12 mouse cellular contexts compared by ENCODE assay signal in genomic region chr1:119510857-119511256, GRCm38 (mm10). TPM values are rescaled to one million over a fixed set of nuclear protein-coding genes. Genes with fewer than 3 reads are reported as not detected.
DNase-seq lines count a peak whose midpoint lies in the region; ATAC-seq and TF ChIP-seq lines count a peak whose summit lies in the region.
"Had no signal": no experiment of that assay in that cellular context is flagged by ENCODE, and none has a peak within 500 bp of the region (broad histone marks: within the 10 kb centered on the region; RNA-seq: fewer than 3 reads in every experiment).

No protein-coding gene starts in this region.

- intact Hi-C loops in gastrocnemius, postnatal 36 days (cut with DNase I): no loop called here

- no peaks in the 10 kb centered on the region for H3K9me3 ChIP-seq in kidney, embryonic 15.5 days (replicated peaks)
- H3K9me3 ChIP-seq in stomach, embryonic 14.5 days (ENCODE audit: control insufficient read depth, low read depth, low read length): no peaks in the 10 kb centered on the region
- H3K9me3 ChIP-seq in stomach, postnatal 0 days (ENCODE audit: control insufficient read depth, low read length): no peaks in the 10 kb centered on the region
- no peaks in the 10 kb centered on the region for H3K9me3 ChIP-seq in kidney, postnatal 0 days (replicated peaks; ENCODE audit: low read length)
- no peaks in the 10 kb centered on the region for H3K9me3 ChIP-seq in forebrain, embryonic 15.5 days

- peak overlapping the region; percentile 78 for H3K27ac ChIP-seq in kidney, embryonic 15.5 days
- 0 out of 2 replicates have a peak overlapping the region, but pooled peaks have one; percentile 3 for H3K27ac ChIP-seq in stomach, embryonic 14.5 days (ENCODE audit: low read length)
- H3K27ac ChIP-seq in stomach, postnatal 0 days (replicated peaks): no peak overlapping the region
- peak overlapping the region; percentile 39; the same call in 1 of the 2 replicates for H3K27ac ChIP-seq in kidney, postnatal 0 days
- no peak overlapping the region for H3K27ac ChIP-seq in forebrain, embryonic 15.5 days (replicated peaks)

- no peak for TF ChIP-seq CTCF in stomach, postnatal 0 days (IDR thresholded peaks at IDR 0.05; ENCODE audit: low read depth)
- TF ChIP-seq CTCF in kidney, postnatal 0 days (IDR thresholded peaks at IDR 0.05; ENCODE audit: low read depth): no peak

- H3K4me2 ChIP-seq in kidney, embryonic 15.5 days: no peak overlapping the region
- H3K4me2 ChIP-seq in stomach, embryonic 14.5 days (replicated peaks; ENCODE audit: low read depth, low read length): no peak overlapping the region
- H3K4me2 ChIP-seq in stomach, postnatal 0 days (replicated peaks; ENCODE audit: low read depth): no peak overlapping the region
- no peak overlapping the region for H3K4me2 ChIP-seq in kidney, postnatal 0 days (ENCODE audit: low read length)
- H3K4me2 ChIP-seq in forebrain, embryonic 15.5 days (replicated peaks): no peak overlapping the region

- peak; percentile 31; the same call in 1 of the 2 replicates for ATAC-seq in kidney, embryonic 15.5 days (replicated peaks; ENCODE audit: low FRiP score)
- no peak for ATAC-seq in stomach, embryonic 14.5 days (ENCODE audit: insufficient number of reproducible peaks, insufficient read depth, low FRiP score, low read depth)
- no peak for ATAC-seq in stomach, postnatal 0 days (ENCODE audit: low FRiP score, low TSS enrichment)
- ATAC-seq in kidney, postnatal 0 days (replicated peaks; ENCODE audit: low FRiP score, low read depth): 0 out of 2 replicates have a peak, but pooled peaks have one; percentile 19
- ATAC-seq in forebrain, embryonic 15.5 days (replicated peaks): no peak
- ATAC-seq: activated CD4-positive, CD25-positive, alpha-beta regulatory T cell, adult 4 months; midbrain, embryonic 16.5 days had no signal

- no peaks in the 10 kb centered on the region for H3K36me3 ChIP-seq in kidney, embryonic 15.5 days
- no peaks in the 10 kb centered on the region for H3K36me3 ChIP-seq in stomach, embryonic 14.5 days (ENCODE audit: control insufficient read depth, insufficient read depth, low read length)
- H3K36me3 ChIP-seq in stomach, postnatal 0 days (ENCODE audit: control insufficient read depth, insufficient read depth, low read length): no peaks in the 10 kb centered on the region
- no peaks in the 10 kb centered on the region for H3K36me3 ChIP-seq in kidney, postnatal 0 days (ENCODE audit: insufficient read depth, low read length)
- no peaks in the 10 kb centered on the region for H3K36me3 ChIP-seq in forebrain, embryonic 15.5 days

- H3K27me3 ChIP-seq in kidney, embryonic 15.5 days: no peaks in the 10 kb centered on the region
- no peaks in the 10 kb centered on the region for H3K27me3 ChIP-seq in stomach, embryonic 14.5 days (ENCODE audit: control insufficient read depth, insufficient read depth, low read length)
- no peaks in the 10 kb centered on the region for H3K27me3 ChIP-seq in stomach, postnatal 0 days (ENCODE audit: control insufficient read depth, insufficient read depth, low read length)
- no peaks in the 10 kb centered on the region for H3K27me3 ChIP-seq in kidney, postnatal 0 days (ENCODE audit: insufficient read depth, low read length)
- no peaks in the 10 kb centered on the region for H3K27me3 ChIP-seq in forebrain, embryonic 15.5 days

- no peak for TF ChIP-seq EP300 in stomach, postnatal 0 days (optimal IDR thresholded peaks at IDR 0.05)

- no peak overlapping the region for H3K9ac ChIP-seq in kidney, embryonic 15.5 days
- no peak overlapping the region for H3K9ac ChIP-seq in stomach, embryonic 14.5 days (replicated peaks; ENCODE audit: low read depth, low read length)
- H3K9ac ChIP-seq in stomach, postnatal 0 days (ENCODE audit: low read length): no peak overlapping the region
- no peak overlapping the region for H3K9ac ChIP-seq in kidney, postnatal 0 days (ENCODE audit: low read depth, low read length)
- H3K9ac ChIP-seq in forebrain, embryonic 15.5 days (replicated peaks): no peak overlapping the region

- WGBS in kidney, embryonic 15.5 days: 52% methylated on average over 8 of the region's 8 CpGs
- WGBS in stomach, embryonic 14.5 days: 62% methylated on average over 8 of the region's 8 CpGs
- WGBS in stomach, postnatal 0 days: 64% methylated on average over 8 of the region's 8 CpGs
- WGBS in kidney, postnatal 0 days: 62% methylated on average over 8 of the region's 8 CpGs
- WGBS in forebrain, embryonic 15.5 days: 75% methylated on average over 8 of the region's 8 CpGs

- H3K4me3 ChIP-seq in kidney, embryonic 15.5 days (replicated peaks): no peak overlapping the region
- H3K4me3 ChIP-seq in stomach, embryonic 14.5 days (ENCODE audit: low read depth, low read length): no peak overlapping the region
- H3K4me3 ChIP-seq in stomach, postnatal 0 days (ENCODE audit: low read depth, low read length): no peak overlapping the region
- no peak overlapping the region for H3K4me3 ChIP-seq in kidney, postnatal 0 days (replicated peaks; ENCODE audit: low read depth, low read length)
- H3K4me3 ChIP-seq in forebrain, embryonic 15.5 days: no peak overlapping the region

- H3K4me1 ChIP-seq in kidney, embryonic 15.5 days: peaks cover 15% of the 10 kb centered on the region
- 0 out of 2 replicates have a peak, but pooled peaks cover 6% of the 10 kb centered on the region for H3K4me1 ChIP-seq in stomach, embryonic 14.5 days (ENCODE audit: control insufficient read depth, insufficient read depth, low read length)
- no peaks in the 10 kb centered on the region for H3K4me1 ChIP-seq in stomach, postnatal 0 days (replicated peaks; ENCODE audit: control insufficient read depth, insufficient read depth)
- H3K4me1 ChIP-seq in kidney, postnatal 0 days (replicated peaks; ENCODE audit: insufficient read depth, low read length): no peaks in the 10 kb centered on the region
- H3K4me1 ChIP-seq in forebrain, embryonic 15.5 days: peaks cover 6% of the 10 kb centered on the region; the same call in 1 of the 2 replicates

- DNase-seq in kidney, adult 18-20 months: no peak
- no peak for DNase-seq in stomach, postnatal 0 days (ENCODE audit: low spot score)
- DNase-seq in kidney, postnatal 0 days (ENCODE audit: low spot score): peak; percentile 56
- no peak for DNase-seq in cerebellum, adult 18-20 months
- DNase-seq in gastrocnemius, postnatal 36 days: no peak
- DNase-seq: cerebellum, postnatal 25 days; thymus, adult 18-20 months had no signal

RNA-seq across cellular contexts. Expression of gene Ralb, which starts 6.3 kb away (rescaled TPM):
- 151 and 155 TPM in 2 replicates for polyA plus RNA-seq in kidney, embryonic 15.5 days (2015; fragmentation: Nextera tagmentation; extraction: Ambion mirVana)
- 103 and 128 TPM in 2 replicates for polyA plus RNA-seq in stomach, embryonic 14.5 days (2014; fragmentation: Nextera tagmentation; extraction: Ambion mirVana)
- 102 TPM in 2 replicates for polyA plus RNA-seq in stomach, postnatal 0 days (2015; fragmentation: Nextera tagmentation; extraction: Ambion mirVana)
- 129 and 141 TPM in 2 replicates for polyA plus RNA-seq in kidney, postnatal 0 days (2015; fragmentation: Nextera tagmentation; extraction: Ambion mirVana)
- 50.5 and 50.9 TPM in 2 replicates for polyA plus RNA-seq in forebrain, embryonic 15.5 days (2015; fragmentation: Nextera tagmentation; extraction: Ambion mirVana)
- 1 to 10 TPM; 7.6 to 9.5 TPM for total RNA-seq in gastrocnemius, postnatal 36 days (2021)

RNA-seq across cellular contexts. Expression of gene Tmem185b, which starts 15.1 kb away (rescaled TPM):
- polyA plus RNA-seq in kidney, embryonic 15.5 days (2015; fragmentation: Nextera tagmentation; extraction: Ambion mirVana): 29.8 and 31.4 TPM in 2 replicates
- 22.8 and 23.9 TPM in 2 replicates for polyA plus RNA-seq in stomach, embryonic 14.5 days (2014; fragmentation: Nextera tagmentation; extraction: Ambion mirVana)
- polyA plus RNA-seq in stomach, postnatal 0 days (2015; fragmentation: Nextera tagmentation; extraction: Ambion mirVana): 12.6 and 13.2 TPM in 2 replicates
- 30.6 and 34.6 TPM in 2 replicates for polyA plus RNA-seq in kidney, postnatal 0 days (2015; fragmentation: Nextera tagmentation; extraction: Ambion mirVana)
- polyA plus RNA-seq in forebrain, embryonic 15.5 days (2015; fragmentation: Nextera tagmentation; extraction: Ambion mirVana): 18.8 and 21.3 TPM in 2 replicates
- 1 to 10 TPM; 3.5 to 4.0 TPM for total RNA-seq in gastrocnemius, postnatal 36 days (2021)

Comparison
In these comparisons a context has a peak if more than half of its experiments do, and no peak if none do; other contexts are left out.
1. H3K27ac ChIP-seq: peak in kidney, embryonic 15.5 days (single experiment), stomach, embryonic 14.5 days (single experiment) and kidney, postnatal 0 days (single experiment); none in stomach, postnatal 0 days (single experiment) and forebrain, embryonic 15.5 days (single experiment).
2. ATAC-seq: peak in kidney, embryonic 15.5 days (single experiment) and kidney, postnatal 0 days (single experiment); none in stomach, embryonic 14.5 days (single experiment), stomach, postnatal 0 days (single experiment) and forebrain, embryonic 15.5 days (single experiment).